Mouse (Mus musculus) myocyte (in vitro differentiated cells): Measurements from ENCODE around the gene Jaml. TPM values are rescaled to one million over a fixed set of nuclear protein-coding genes. Genes with fewer than 3 reads are reported as not detected.

Experiments used
- H3K27me3 ChIP-seq: one replicate; pipeline ENCODE4 v1.6.1; 2011; ENCODE audit not compliant: control insufficient read depth, insufficient read depth, insufficient read length
- H3K36me3 ChIP-seq: one replicate; pipeline ENCODE4 v1.6.1; 2011; ENCODE audit not compliant: control insufficient read depth, insufficient read depth
- H3K4me2 ChIP-seq: one replicate; pipeline ENCODE4 v1.6.1; 2011; ENCODE audit warnings: low read depth, control low read depth
- H3K4me3 ChIP-seq: one replicate; pipeline ENCODE4 v1.5.1; 2011; ENCODE audit warnings: mild to moderate bottlenecking, control low read depth, moderate library complexity
- H3K79me2 ChIP-seq: one replicate; pipeline ENCODE4 v1.6.1; 2011; ENCODE audit not compliant: control insufficient read depth, insufficient read depth
- H3ac ChIP-seq: one replicate; pipeline ENCODE4 v1.6.1; 2011; ENCODE audit not compliant: control insufficient read depth, insufficient read length
- CEBPB ChIP-seq: IDR thresholded peaks from 2 replicates; pipeline ENCODE4 v1.6.1; 2011; ENCODE audit warnings: mild to moderate bottlenecking, moderate library complexity; ENCODE audit not compliant: poor library complexity, insufficient read depth, severe bottlenecking
- E2F4 ChIP-seq: IDR thresholded peaks from one replicate; pipeline ENCODE4 v1.6.1; 2011; ENCODE audit warnings: mild to moderate bottlenecking, control low read depth, moderate library complexity; ENCODE audit not compliant: insufficient read depth
- MAX ChIP-seq: IDR thresholded peaks from one replicate; pipeline ENCODE4 v1.6.1; 2011; ENCODE audit warnings: low read depth, mild to moderate bottlenecking, control low read depth
- MYOD1 ChIP-seq, 3 experiments: IDR thresholded peaks; one replicate each; pipeline ENCODE4 v1.6.1; 2011; ENCODE audit warnings: control low read depth in 2 of 3, low read depth in 2 of 3, mild to moderate bottlenecking in 2 of 3, moderate library complexity in 1 of 3; ENCODE audit not compliant: insufficient read length in 2 of 3, control insufficient read depth in 1 of 3
- MYOG ChIP-seq, 3 experiments: IDR thresholded peaks; one replicate each; pipeline ENCODE4 v1.6.1; 2011; ENCODE audit warnings: control low read depth in 2 of 3, low read depth in 2 of 3, mild to moderate bottlenecking in 2 of 3; ENCODE audit not compliant: insufficient read length in 2 of 3, control insufficient read depth in 1 of 3, insufficient read depth in 1 of 3
- POLR2A ChIP-seq: IDR thresholded peaks from one replicate; pipeline ENCODE4 v1.6.1; 2011; ENCODE audit warnings: low read depth, mild to moderate bottlenecking, control low read depth, moderate library complexity; ENCODE audit not compliant: insufficient read length
- POLR2AphosphoS2 ChIP-seq: IDR thresholded peaks from one replicate; pipeline ENCODE4 v1.6.1; 2011; ENCODE audit warnings: low read depth, control low read depth; ENCODE audit not compliant: insufficient read length
- REST ChIP-seq: IDR thresholded peaks from one replicate; pipeline ENCODE4 v1.6.1; 2011; ENCODE audit warnings: mild to moderate bottlenecking, control low read depth, moderate library complexity; ENCODE audit not compliant: insufficient read depth, insufficient read length
- SRF ChIP-seq: IDR thresholded peaks from one replicate; pipeline ENCODE4 v1.6.1; 2011; ENCODE audit warnings: low read depth; ENCODE audit not compliant: control insufficient read depth, insufficient read length
- TCF12 ChIP-seq: IDR thresholded peaks from one replicate; pipeline ENCODE4 v1.6.1; 2011; ENCODE audit warnings: mild to moderate bottlenecking, control low read depth; ENCODE audit not compliant: poor library complexity, insufficient read depth, severe bottlenecking
- TCF3 ChIP-seq: IDR thresholded peaks from one replicate; pipeline ENCODE4 v1.6.1; 2011; ENCODE audit warnings: low read depth, control low read depth; ENCODE audit not compliant: insufficient read length
- USF1 ChIP-seq: IDR thresholded peaks from one replicate; pipeline ENCODE4 v1.6.1; 2011; ENCODE audit warnings: low read depth, mild to moderate bottlenecking, control low read depth, moderate library complexity
- polyA plus RNA-seq: library from polyadenylated mRNA; unstranded; fragments of >200 nt; fragmentation: generic; extraction: Trizol; gene quantifications from one replicate; pipeline ENCODE4 v1.2.1, GENCODE M21; 2012; ENCODE audit warnings: missing spikeins

Gene Jaml
- polyA plus RNA-seq, 1 experiment = not detected

DNA sequence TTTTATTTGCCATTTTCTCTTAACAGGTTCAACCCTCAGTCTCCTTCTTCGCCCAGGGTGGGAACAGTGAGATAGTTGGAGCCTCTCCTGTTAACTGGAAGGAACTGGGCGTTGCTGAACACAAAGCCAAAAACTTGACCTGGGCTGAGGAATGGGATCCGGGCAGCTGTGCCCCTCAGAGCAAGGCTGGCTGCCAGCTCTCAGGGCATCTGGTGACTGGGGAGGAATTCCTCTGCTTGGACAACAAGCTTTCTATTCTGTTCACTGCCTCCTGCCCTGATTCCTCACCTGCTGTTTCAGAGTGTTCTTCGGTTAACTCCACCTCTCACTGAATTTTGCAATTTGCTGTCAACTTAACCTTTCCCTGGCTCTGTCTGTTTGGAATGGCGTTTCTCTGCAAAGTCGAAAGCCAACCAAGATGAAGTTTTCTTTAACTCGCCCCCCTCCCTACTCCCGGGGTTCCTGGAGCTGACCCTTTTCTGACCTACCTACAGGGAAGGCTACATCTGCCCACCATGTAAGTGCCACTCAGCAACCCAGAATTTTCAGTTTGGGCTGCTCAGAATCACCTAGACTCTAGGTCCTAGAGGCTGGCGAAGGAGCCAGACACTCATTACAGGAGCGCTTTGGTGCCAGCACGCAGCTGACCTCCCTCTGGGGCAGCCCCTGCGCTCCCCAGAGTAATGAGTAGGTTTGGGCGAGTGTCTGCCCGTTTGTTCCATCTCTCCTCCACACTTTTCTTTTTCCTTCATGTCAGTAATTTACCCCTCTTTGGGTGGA is 38.7 kb upstream of the Jaml start:
- TF ChIP-seq MYOG (IDR thresholded peaks at IDR 0.05; ENCODE audit: control insufficient read depth in 1 of 3, insufficient read depth in 1 of 3, insufficient read length in 2 of 3, low read depth in 2 of 3) (peak in 1 of 3 experiments; percentile 30), E2F4 (no peak), POLR2AphosphoS2 (no peak), MYOD1 (IDR thresholded peaks at IDR 0.05; ENCODE audit: control insufficient read depth in 1 of 3, insufficient read length in 2 of 3, low read depth in 2 of 3) (no peak)
- H3K36me3 ChIP-seq = no peaks in the 10 kb centered on the region
- H3K4me2 ChIP-seq = no peak overlapping the region
- H3K27me3 ChIP-seq = peaks cover 60% of the 10 kb centered on the region
- H3ac ChIP-seq = no peak overlapping the region
- H3K4me3 ChIP-seq = no peak overlapping the region
- H3K79me2 ChIP-seq = no peaks in the 10 kb centered on the region

DNA sequence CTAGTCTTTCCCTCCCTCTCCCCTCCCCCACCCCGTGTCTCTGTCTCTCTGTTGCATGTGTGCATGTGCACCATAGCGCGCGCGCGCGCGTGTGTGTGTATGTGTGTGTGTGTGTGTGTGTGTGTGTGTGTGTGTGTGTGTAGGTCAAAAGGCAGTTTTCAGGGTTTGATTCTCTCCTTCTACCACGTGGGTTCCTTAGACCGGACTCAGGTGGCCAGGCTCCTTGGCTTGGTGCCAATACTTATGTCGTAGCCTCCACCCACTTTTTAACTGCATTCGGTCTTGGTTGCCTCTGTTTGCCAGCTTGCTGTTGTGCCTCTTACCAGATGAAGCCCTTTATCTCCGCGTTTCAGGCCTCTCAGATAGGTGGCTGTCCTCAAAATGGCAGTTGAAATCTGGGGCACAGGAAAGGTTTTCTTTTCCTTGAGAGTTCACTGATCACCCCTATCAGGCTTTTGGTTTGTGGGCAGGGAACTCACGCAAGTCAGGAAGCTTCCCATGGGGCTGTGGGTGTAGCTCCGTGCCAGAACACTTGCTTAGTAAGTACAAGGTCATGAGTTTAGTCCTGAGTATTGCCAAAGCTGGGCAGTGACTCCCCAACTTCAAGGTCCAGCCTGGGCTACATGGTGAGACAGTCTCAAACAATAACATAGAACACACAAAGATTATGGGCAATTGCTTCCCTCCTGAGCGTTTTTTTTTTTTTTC is 37.7 kb upstream of the Jaml start:
- TF ChIP-seq CEBPB (no peak), POLR2A (no peak), USF1 (no peak), REST (no peak), POLR2AphosphoS2 (no peak), MYOD1 (IDR thresholded peaks at IDR 0.05; ENCODE audit: control insufficient read depth in 1 of 3, insufficient read length in 2 of 3, low read depth in 2 of 3) (no peak), MYOG (IDR thresholded peaks at IDR 0.05; ENCODE audit: control insufficient read depth in 1 of 3, insufficient read depth in 1 of 3, insufficient read length in 2 of 3, low read depth in 2 of 3) (no peak)
- Histone ChIP-seq H3ac (no peak overlapping the region), H3K4me2 (no peak overlapping the region), H3K79me2 (no peaks in the 10 kb centered on the region), H3K36me3 (no peaks in the 10 kb centered on the region), H3K4me3 (no peak overlapping the region), H3K27me3 (peaks cover 54% of the 10 kb centered on the region)

DNA sequence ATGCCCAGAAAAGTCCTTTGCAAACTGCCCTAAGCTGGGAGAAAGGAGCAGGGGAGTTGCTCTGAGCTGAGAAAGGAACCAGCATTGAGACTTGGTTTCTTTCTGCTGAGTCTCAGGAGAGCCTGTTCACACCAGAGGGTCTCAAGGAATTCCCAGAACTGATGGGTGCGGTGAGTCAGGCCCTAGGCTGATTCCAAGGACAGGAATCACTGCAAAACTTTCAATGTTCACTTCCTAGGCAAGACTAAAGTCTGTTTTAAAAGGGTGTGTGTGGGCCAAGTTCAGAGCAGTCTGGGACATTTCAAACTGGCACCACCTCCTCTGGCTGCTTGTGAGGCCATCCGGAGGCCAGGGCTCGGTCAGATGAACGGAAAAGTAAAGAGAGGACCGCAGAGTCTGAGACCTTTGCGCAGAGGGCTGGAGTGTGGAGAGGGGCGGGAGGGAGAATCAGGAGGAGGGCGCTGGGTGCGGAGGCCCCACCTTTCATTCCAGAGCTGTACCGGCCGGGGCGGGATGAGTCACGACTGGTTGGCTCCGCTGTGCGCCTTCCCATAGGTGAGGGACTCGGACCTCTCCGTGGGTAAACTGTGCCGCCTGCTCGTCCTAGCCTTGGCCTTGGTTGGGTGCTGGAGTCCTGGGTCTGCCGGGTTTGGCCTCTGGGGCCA is 36.8 kb upstream of the Jaml start:
- peaks cover 54% of the 10 kb centered on the region for H3K27me3 ChIP-seq
- TF ChIP-seq TCF12 (no peak), MAX (no peak), MYOG (IDR thresholded peaks at IDR 0.05; ENCODE audit: control insufficient read depth in 1 of 3, insufficient read depth in 1 of 3, insufficient read length in 2 of 3, low read depth in 2 of 3) (no peak), POLR2AphosphoS2 (no peak), E2F4 (no peak), REST (no peak), TCF3 (no peak), POLR2A (no peak), MYOD1 (IDR thresholded peaks at IDR 0.05; ENCODE audit: control insufficient read depth in 1 of 3, insufficient read length in 2 of 3, low read depth in 2 of 3) (no peak), CEBPB (no peak), SRF (no peak), USF1 (no peak)
- H3K4me3 ChIP-seq = no peak overlapping the region
- H3ac ChIP-seq = no peak overlapping the region
- no peak overlapping the region for H3K4me2 ChIP-seq
- no peaks in the 10 kb centered on the region for H3K36me3 ChIP-seq
- no peaks in the 10 kb centered on the region for H3K79me2 ChIP-seq

- Histone ChIP-seq H3K4me3 (no peak overlapping the region), H3K79me2 (no peaks in the 10 kb centered on the region), H3K36me3 (no peaks in the 10 kb centered on the region), H3K27me3 (peaks cover 54% of the 10 kb centered on the region), H3ac (no peak overlapping the region), H3K4me2 (no peak overlapping the region)
- TF ChIP-seq POLR2AphosphoS2 (no peak), CEBPB (no peak), MAX (no peak), USF1 (no peak), TCF3 (no peak), E2F4 (no peak), TCF12 (no peak), MYOD1 (IDR thresholded peaks at IDR 0.05; ENCODE audit: control insufficient read depth in 1 of 3, insufficient read length in 2 of 3, low read depth in 2 of 3) (no peak), SRF (no peak)
These were observed 36.0 kb upstream of the Jaml start for GRCm38 (mm10) chr9:45042947-45043346.

DNA sequence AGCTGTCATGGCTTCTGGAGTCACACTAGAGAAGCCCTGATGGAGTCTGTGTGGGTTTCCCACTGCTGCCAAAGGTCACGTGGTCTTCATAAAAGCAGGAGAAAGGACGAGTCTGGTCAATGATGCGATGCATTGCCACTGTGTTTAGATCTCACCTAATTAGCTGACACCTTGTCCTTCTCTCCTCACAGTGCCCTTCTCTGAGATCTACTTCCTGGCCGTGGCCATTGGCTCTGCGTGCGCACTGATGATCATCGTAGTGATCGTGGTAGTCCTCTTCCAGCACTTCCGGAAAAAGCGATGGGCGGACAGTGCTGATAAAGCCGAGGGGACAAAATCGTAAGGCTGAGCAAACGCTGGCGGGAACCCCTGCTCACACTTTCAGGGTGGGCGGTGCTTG is 32.0 kb upstream of the Jaml start:
- H3K4me3 ChIP-seq = no peak overlapping the region
- H3K79me2 ChIP-seq = no peaks in the 10 kb centered on the region
- H3K36me3 ChIP-seq = no peaks in the 10 kb centered on the region
- H3K27me3 ChIP-seq = peaks cover 24% of the 10 kb centered on the region
- no peak overlapping the region for H3ac ChIP-seq
- TF ChIP-seq POLR2A (no peak), TCF3 (no peak), SRF (no peak), CEBPB (no peak), TCF12 (no peak), MYOD1 (IDR thresholded peaks at IDR 0.05; ENCODE audit: control insufficient read depth in 1 of 3, insufficient read length in 2 of 3, low read depth in 2 of 3) (no peak), POLR2AphosphoS2 (no peak), USF1 (no peak), REST (no peak), E2F4 (no peak), MYOG (IDR thresholded peaks at IDR 0.05; ENCODE audit: control insufficient read depth in 1 of 3, insufficient read depth in 1 of 3, insufficient read length in 2 of 3, low read depth in 2 of 3) (no peak), MAX (no peak)
- H3K4me2 ChIP-seq = no peak overlapping the region
